Mouse (Mus musculus) T-cell, adult 2 months (primary cell): Measurements from ENCODE around the gene Sh3rf3.

Experiments
- DNase-seq: peaks from one replicate; pipeline ENCODE4 v3.0.0; 2022; ENCODE audit warnings: low spot score

Gene Sh3rf3

GRCm38 (mm10) chr10:58854548-58855198, 41.5 kb downstream of the Sh3rf3 start:
- no peak for DNase-seq

- DNase-seq: no peak
Observed at GRCm38 (mm10) chr10:58855199-58855751, 42.1 kb downstream of the Sh3rf3 start.

GRCm38 (mm10) chr10:58855814-58856213, 42.7 kb downstream of the Sh3rf3 start:
- no peak for DNase-seq

GRCm38 (mm10) chr10:58856742-58857141, 43.6 kb downstream of the Sh3rf3 start:
- no peak for DNase-seq

GRCm38 (mm10) chr10:58864735-58865134, 51.6 kb downstream of the Sh3rf3 start:
- no peak for DNase-seq

GRCm38 (mm10) chr10:58867536-58867935, 54.4 kb downstream of the Sh3rf3 start:
- no peak for DNase-seq

- DNase-seq: no peak
Observed at GRCm38 (mm10) chr10:58869836-58870235, 56.7 kb downstream of the Sh3rf3 start.

- no peak for DNase-seq
Observed at GRCm38 (mm10) chr10:58871149-58871820, 58.1 kb downstream of the Sh3rf3 start.

GRCm38 (mm10) chr10:58871821-58872577, 58.8 kb downstream of the Sh3rf3 start:
- no peak for DNase-seq

- no peak for DNase-seq
Observed at GRCm38 (mm10) chr10:58877835-58878234, 64.7 kb downstream of the Sh3rf3 start.

- no peak for DNase-seq
Observed at GRCm38 (mm10) chr10:58878636-58879035, 65.5 kb downstream of the Sh3rf3 start.

GRCm38 (mm10) chr10:58882741-58883140, 69.6 kb downstream of the Sh3rf3 start:
- DNase-seq: no peak

- no peak for DNase-seq
Observed at GRCm38 (mm10) chr10:58885351-58885750, 72.2 kb downstream of the Sh3rf3 start.

- DNase-seq: no peak
Observed at GRCm38 (mm10) chr10:58885816-58886215, 72.7 kb downstream of the Sh3rf3 start.

GRCm38 (mm10) chr10:58890671-58891439, 77.7 kb downstream of the Sh3rf3 start:
- no peak for DNase-seq

GRCm38 (mm10) chr10:58895431-58895830, 82.3 kb downstream of the Sh3rf3 start:
- DNase-seq: no peak

- DNase-seq: no peak
Observed at GRCm38 (mm10) chr10:58897009-58897543, 83.9 kb downstream of the Sh3rf3 start.

GRCm38 (mm10) chr10:58905253-58905652, 92.1 kb downstream of the Sh3rf3 start:
- no peak for DNase-seq

- DNase-seq: no peak
Observed at GRCm38 (mm10) chr10:58907001-58907443, 93.9 kb downstream of the Sh3rf3 start.

GRCm38 (mm10) chr10:58908451-58908850, 95.3 kb downstream of the Sh3rf3 start:
- DNase-seq: no peak
